Mouse (Mus musculus) hindbrain, embryonic 16.5 days (tissue): ENCODE measurements around the gene Bmpr1a. TPM values are rescaled to one million over a fixed set of nuclear protein-coding genes. Genes with fewer than 3 reads are reported as not detected.

Experiments used
- ATAC-seq: fragments of 200-750 bp; cut with Nextera tagmentation; 2 replicates; pipeline ENCODE4 v1.8.0; 2017; ENCODE audit warnings: moderate TSS enrichment, moderate library complexity
- H3K27ac ChIP-seq: fragments of 300-500 bp; sonication (generic); 2 replicates; pipeline ENCODE4 v1.5.1; 2014; ENCODE audit warnings: low read depth, mild to moderate bottlenecking, control low read depth, low read length, moderate library complexity
- H3K27me3 ChIP-seq: fragments of 300-500 bp; sonication (generic); replicated peaks from 2 replicates; pipeline ENCODE4 v1.6.1; 2014; ENCODE audit warnings: low read length; ENCODE audit not compliant: control insufficient read depth, insufficient read depth
- H3K36me3 ChIP-seq: fragments of 300-500 bp; sonication (generic); 2 replicates; pipeline ENCODE4 v1.6.1; 2014; ENCODE audit warnings: mild to moderate bottlenecking, low read length, moderate library complexity, mixed read lengths; ENCODE audit not compliant: control insufficient read depth, insufficient read depth
- H3K4me1 ChIP-seq: fragments of 300-500 bp; sonication (generic); 2 replicates; pipeline ENCODE4 v1.6.1; 2014; ENCODE audit warnings: low read depth, low read length; ENCODE audit not compliant: control insufficient read depth, insufficient read depth
- H3K4me2 ChIP-seq: fragments of 300-500 bp; sonication (generic); 2 replicates; pipeline ENCODE4 v1.6.1; 2014; ENCODE audit warnings: mild to moderate bottlenecking, low read length, control low read depth, moderate library complexity
- H3K4me3 ChIP-seq: fragments of 300-500 bp; sonication (generic); 2 replicates; pipeline ENCODE4 v1.5.1; 2014; ENCODE audit warnings: mild to moderate bottlenecking, low read length, control low read depth, moderate library complexity
- H3K9ac ChIP-seq: fragments of 300-500 bp; sonication (generic); 2 replicates; pipeline ENCODE4 v1.6.1; 2014; ENCODE audit warnings: low read depth, mild to moderate bottlenecking, control low read depth, low read length, moderate library complexity
- H3K9me3 ChIP-seq: fragments of 300-500 bp; sonication (generic); 2 replicates; pipeline ENCODE4 v1.6.1; 2014; ENCODE audit warnings: mild to moderate bottlenecking, low read length, moderate library complexity; ENCODE audit not compliant: control insufficient read depth
- WGBS: fragments of 180-500 bp; shearing (Covaris S2); extraction: QIAGEN DNeasy Blood & Tissue Kit; methylation state at CpG from one replicate; pipeline ENCODE4 v1.1.7; 2014; 5-methylcytosine and 5-hydroxymethylcytosine counted together
- polyA plus RNA-seq: library from polyadenylated mRNA; unstranded; fragments of >200 nt; fragmentation: Nextera tagmentation; extraction: Ambion mirVana; gene quantifications from 2 replicates; pipeline ENCODE4 v1.2.1, GENCODE M21; 2015

The Bmpr1a gene
- polyA plus RNA-seq, 1 experiment from 2014 or later = 11.1 TPM

- Histone ChIP-seq H3K27me3 (no peaks in the 10 kb centered on the region), H3K27ac (peak overlapping the region; percentile 63), H3K9ac (no peak overlapping the region), H3K4me2 (no peak overlapping the region), H3K36me3 (no peaks in the 10 kb centered on the region), H3K4me3 (no peak overlapping the region), H3K4me1 (no peaks in the 10 kb centered on the region; the same call in none of the 2 replicates), H3K9me3 (no peaks in the 10 kb centered on the region)
- ATAC-seq = peak; percentile 87
- WGBS = 47% methylated on average over 6 of the region's 6 CpGs
Observed at GRCm38 (mm10) chr14:34483469-34484341, 19.4 kb downstream of the Bmpr1a start.

GRCm38 (mm10) chr14:34471591-34471990 lies 31.6 kb downstream of the Bmpr1a start:
- ATAC-seq = no peak
- no peak overlapping the region for H3K9ac ChIP-seq
- no peaks in the 10 kb centered on the region for H3K27me3 ChIP-seq
- H3K4me2 ChIP-seq = no peak overlapping the region
- 0 out of 2 replicates have a peak, but pooled peaks cover 2% of the 10 kb centered on the region for H3K4me1 ChIP-seq
- no peak overlapping the region for H3K4me3 ChIP-seq
- no peaks in the 10 kb centered on the region for H3K9me3 ChIP-seq
- no peak overlapping the region for H3K27ac ChIP-seq
- no peaks in the 10 kb centered on the region for H3K36me3 ChIP-seq

- WGBS = 55% methylated on average over 3 of the region's 3 CpGs
- no peak overlapping the region for H3K4me2 ChIP-seq
- no peaks in the 10 kb centered on the region for H3K36me3 ChIP-seq
- no peak for ATAC-seq
- H3K27ac ChIP-seq = no peak overlapping the region
- H3K27me3 ChIP-seq = no peaks in the 10 kb centered on the region
- H3K9me3 ChIP-seq = no peaks in the 10 kb centered on the region
- no peak overlapping the region for H3K9ac ChIP-seq
- 0 out of 2 replicates have a peak, but pooled peaks cover under 1% of the 10 kb centered on the region for H3K4me1 ChIP-seq
- no peak overlapping the region for H3K4me3 ChIP-seq
Observed at GRCm38 (mm10) chr14:34466291-34466690, 36.9 kb downstream of the Bmpr1a start.

- ATAC-seq = no peak
- Histone ChIP-seq H3K27me3 (no peaks in the 10 kb centered on the region), H3K36me3 (no peaks in the 10 kb centered on the region), H3K4me1 (no peaks in the 10 kb centered on the region), H3K4me3 (no peak overlapping the region), H3K9me3 (no peaks in the 10 kb centered on the region), H3K9ac (no peak overlapping the region), H3K4me2 (no peak overlapping the region), H3K27ac (no peak overlapping the region)
- 93% methylated on average over 2 of the region's 2 CpGs for WGBS
Observed at GRCm38 (mm10) chr14:34459386-34459785, 43.8 kb downstream of the Bmpr1a start.

- Histone ChIP-seq H3K9me3 (no peaks in the 10 kb centered on the region), H3K4me3 (no peak overlapping the region), H3K9ac (no peak overlapping the region), H3K36me3 (no peaks in the 10 kb centered on the region), H3K27me3 (no peaks in the 10 kb centered on the region), H3K4me2 (no peak overlapping the region), H3K27ac (no peak overlapping the region), H3K4me1 (peaks cover 3% of the 10 kb centered on the region; the same call in 1 of the 2 replicates)
- peak; percentile 70; the same call in 1 of the 2 replicates for ATAC-seq
- WGBS = 86% methylated on average over 1 of the region's 1 CpGs
Observed at GRCm38 (mm10) chr14:34458880-34459279, 44.3 kb downstream of the Bmpr1a start.

GRCm38 (mm10) chr14:34454282-34454681 lies 48.9 kb downstream of the Bmpr1a start:
- no peaks in the 10 kb centered on the region for H3K36me3 ChIP-seq
- H3K27ac ChIP-seq = peak overlapping the region; percentile 72
- H3K9ac ChIP-seq = no peak overlapping the region
- H3K4me1 ChIP-seq = peaks cover 3% of the 10 kb centered on the region; the same call in 1 of the 2 replicates
- H3K4me2 ChIP-seq = no peak overlapping the region
- ATAC-seq = no peak
- no peaks in the 10 kb centered on the region for H3K27me3 ChIP-seq
- no peaks in the 10 kb centered on the region for H3K9me3 ChIP-seq
- WGBS = 38% methylated on average over 3 of the region's 3 CpGs
- H3K4me3 ChIP-seq = no peak overlapping the region

GRCm38 (mm10) chr14:34453648-34454047 lies 49.5 kb downstream of the Bmpr1a start:
- Histone ChIP-seq H3K4me1 (peaks cover 3% of the 10 kb centered on the region; the same call in 1 of the 2 replicates), H3K27me3 (no peaks in the 10 kb centered on the region), H3K4me2 (0 out of 2 replicates have a peak overlapping the region, but pooled peaks have one; percentile 4), H3K9ac (no peak overlapping the region), H3K36me3 (no peaks in the 10 kb centered on the region), H3K27ac (peak overlapping the region; percentile 72), H3K4me3 (no peak overlapping the region), H3K9me3 (no peaks in the 10 kb centered on the region)
- WGBS = 3% methylated on average over 6 of the region's 6 CpGs
- peak; percentile 66 for ATAC-seq

- Histone ChIP-seq H3K9ac (no peak overlapping the region), H3K4me3 (no peak overlapping the region), H3K36me3 (peaks cover 2% of the 10 kb centered on the region; the same call in 1 of the 2 replicates), H3K4me1 (peaks cover 3% of the 10 kb centered on the region; the same call in 1 of the 2 replicates), H3K4me2 (no peak overlapping the region), H3K9me3 (no peaks in the 10 kb centered on the region), H3K27me3 (no peaks in the 10 kb centered on the region), H3K27ac (no peak overlapping the region)
- ATAC-seq = no peak
Observed at GRCm38 (mm10) chr14:34451872-34452271, 51.3 kb downstream of the Bmpr1a start.

- 94% methylated on average over 5 of the region's 5 CpGs for WGBS
Observed at GRCm38 (mm10) chr14:34450451-34450850, 52.7 kb downstream of the Bmpr1a start.

More at GRCm38 (mm10) chr14:34450451-34450850, 52.7 kb downstream of the Bmpr1a start:
- Histone ChIP-seq H3K4me1 (peaks cover 3% of the 10 kb centered on the region; the same call in 1 of the 2 replicates), H3K36me3 (peaks cover 5% of the 10 kb centered on the region; the same call in 1 of the 2 replicates), H3K27ac (no peak overlapping the region), H3K27me3 (no peaks in the 10 kb centered on the region), H3K4me3 (no peak overlapping the region), H3K9ac (no peak overlapping the region), H3K9me3 (no peaks in the 10 kb centered on the region), H3K4me2 (no peak overlapping the region)
- no peak for ATAC-seq
